Mouse (Mus musculus) layer of hippocampus, adult 2 months (tissue): ENCODE results near the gene Ttyh3. TPM values are rescaled to one million over a fixed set of nuclear protein-coding genes. Genes with fewer than 3 reads are reported as not detected.

Source experiments
- DNase-seq, 2 experiments: peaks; one replicate each; pipeline ENCODE4 v3.0.0; 2022; ENCODE audit warnings: low spot score in 2 of 2
- H3K27ac ChIP-seq: fragments of 200-600 bp; 2 replicates; pipeline ENCODE4 v1.8.1; 2022
- H3K4me3 ChIP-seq: fragments of 200-600 bp; 2 replicates; pipeline ENCODE4 v1.8.1; 2022; ENCODE audit warnings: mild to moderate bottlenecking
- CTCF ChIP-seq: fragments of 200-600 bp; conservative IDR thresholded peaks from 2 replicates; pipeline ENCODE4 v1.8.1; 2022; ENCODE audit warnings: antibody characterized with exemption, mild to moderate bottlenecking, moderate library complexity
- total RNA-seq, 2 experiments: library from RNA; stranded (reverse); gene quantifications; 2 replicates each; pipeline ENCODE4 v1.2.3; 2021

Ttyh3 gene
- total RNA-seq, 2 experiments from 2014 or later = 187 to 201 TPM

DNA sequence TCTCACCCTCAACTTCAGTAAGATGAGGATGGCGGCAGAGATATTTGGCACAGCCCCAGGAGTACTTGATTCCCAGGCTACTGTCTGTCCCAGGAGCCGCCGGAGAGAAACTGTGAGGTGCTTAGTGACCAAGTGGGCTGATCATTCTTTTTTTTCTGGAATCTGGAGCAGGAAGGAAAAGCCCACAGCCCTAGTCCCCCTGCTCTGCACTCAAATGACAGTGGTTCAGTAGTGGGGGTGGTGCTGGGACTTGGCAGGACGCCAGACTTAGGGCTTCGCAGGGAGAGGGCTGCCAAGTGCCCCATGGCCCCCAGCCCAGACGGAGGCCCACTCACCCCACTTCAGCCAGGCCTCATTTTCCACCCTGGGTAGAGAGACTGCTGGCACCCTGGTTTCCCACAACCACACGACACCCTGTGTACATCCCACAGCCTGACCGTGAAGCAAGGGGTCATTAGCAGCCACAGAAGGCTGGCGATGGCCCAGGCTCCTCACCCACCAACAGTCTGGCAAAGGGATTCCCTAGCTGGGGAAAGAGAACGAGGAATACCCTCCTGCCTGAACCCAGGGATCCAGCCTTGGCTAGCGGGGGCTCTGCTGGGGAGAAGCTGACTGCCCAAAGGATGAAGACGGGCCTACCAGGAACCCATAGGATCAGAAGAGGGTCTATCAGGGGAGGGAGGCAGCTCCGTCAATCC is 861 bp downstream of the Ttyh3 start:
- no peak for TF ChIP-seq CTCF
- H3K27ac ChIP-seq = peak overlapping the region; percentile 100
- DNase-seq = peak; percentile 60 to 64
- peak overlapping the region; percentile 99 for H3K4me3 ChIP-seq

DNA sequence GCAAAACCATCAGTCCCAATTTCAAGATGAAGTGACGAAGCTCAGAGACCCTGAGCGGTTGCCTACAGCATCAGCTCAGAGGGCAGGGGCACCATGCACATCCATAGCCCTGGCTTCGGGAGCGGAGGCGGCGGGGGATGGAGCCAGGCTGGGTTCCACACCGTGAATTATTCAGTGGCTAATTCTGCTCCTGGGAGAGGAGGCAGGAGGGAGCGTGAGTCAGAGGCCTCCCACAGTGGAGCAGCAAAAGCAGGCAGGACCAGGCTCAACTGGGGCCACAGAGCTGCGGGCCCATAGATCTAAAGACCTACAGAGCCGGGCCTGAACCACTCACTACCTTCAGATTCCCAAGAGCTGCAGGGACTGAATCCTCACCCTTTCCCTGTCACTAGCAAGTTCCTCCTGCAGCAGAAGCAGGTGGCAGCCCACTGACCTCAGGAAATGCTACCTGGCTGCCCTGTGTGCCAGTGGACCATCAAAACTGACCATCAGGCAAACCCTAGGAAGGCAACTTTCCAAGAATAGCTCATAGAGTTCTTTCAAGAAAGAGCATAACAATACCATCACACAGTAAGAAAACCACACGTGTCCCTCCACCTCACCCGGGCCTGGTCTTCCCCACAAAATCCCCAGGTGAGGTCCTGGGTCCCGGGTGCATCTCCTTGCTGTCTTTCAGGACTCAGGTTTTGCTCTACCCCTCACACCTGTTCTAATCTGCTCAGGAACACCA is 1.6 kb downstream of the Ttyh3 start:
- peak overlapping the region; percentile 99 for H3K4me3 ChIP-seq
- peak; percentile 62 to 65 for DNase-seq

DNA sequence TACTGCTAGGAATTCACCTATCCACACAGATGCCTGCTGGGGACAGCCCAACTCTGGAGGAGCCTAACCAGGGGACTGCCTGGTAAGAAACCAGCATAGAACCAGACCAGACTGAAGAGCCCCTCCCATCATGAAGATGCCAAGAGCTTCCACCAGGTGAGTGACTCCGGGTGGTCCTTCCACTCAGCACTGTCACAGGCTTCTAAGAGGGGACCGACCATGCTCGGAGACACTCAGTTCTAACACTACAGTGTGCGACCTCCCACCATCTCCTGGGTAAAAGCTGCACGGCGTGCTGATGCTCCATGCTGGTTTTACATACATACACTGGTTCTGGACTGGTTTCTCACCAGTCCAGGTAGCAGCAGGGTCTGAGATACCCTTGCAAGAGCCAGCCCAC is 2.7 kb downstream of the Ttyh3 start:
- TF ChIP-seq CTCF = peak; percentile 13; the same call in 1 of the 2 replicates
- no peak for DNase-seq
- H3K4me3 ChIP-seq = peak overlapping the region; percentile 99
- peak overlapping the region; percentile 100 for H3K27ac ChIP-seq

More for the DNA sequence above, 1.6 kb downstream of the Ttyh3 start:
- H3K27ac ChIP-seq = peak overlapping the region; percentile 100
- no peak for TF ChIP-seq CTCF

DNA sequence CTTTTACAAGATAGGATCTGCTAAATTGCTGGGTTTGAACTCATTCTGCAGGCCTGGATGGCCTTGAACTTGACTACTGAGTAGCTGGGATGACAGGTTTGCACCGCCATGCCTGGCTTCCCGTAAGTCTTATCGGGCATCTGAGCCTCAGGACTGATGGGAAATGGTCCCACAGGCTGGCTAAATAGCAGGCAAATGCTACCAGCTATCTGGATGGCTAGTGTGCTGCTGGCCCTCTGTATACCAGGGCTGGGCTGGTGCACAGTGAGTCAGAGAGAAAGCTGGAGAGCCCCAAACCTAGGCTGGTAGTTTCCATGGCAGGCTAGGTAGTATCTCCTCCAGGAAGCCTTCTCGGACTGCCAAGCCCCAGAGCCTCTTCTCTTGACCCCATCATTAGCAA is 3.4 kb downstream of the Ttyh3 start:
- Histone ChIP-seq H3K27ac (peak overlapping the region; percentile 100), H3K4me3 (peak overlapping the region; percentile 99)
- TF ChIP-seq CTCF = no peak
- DNase-seq = no peak

DNA sequence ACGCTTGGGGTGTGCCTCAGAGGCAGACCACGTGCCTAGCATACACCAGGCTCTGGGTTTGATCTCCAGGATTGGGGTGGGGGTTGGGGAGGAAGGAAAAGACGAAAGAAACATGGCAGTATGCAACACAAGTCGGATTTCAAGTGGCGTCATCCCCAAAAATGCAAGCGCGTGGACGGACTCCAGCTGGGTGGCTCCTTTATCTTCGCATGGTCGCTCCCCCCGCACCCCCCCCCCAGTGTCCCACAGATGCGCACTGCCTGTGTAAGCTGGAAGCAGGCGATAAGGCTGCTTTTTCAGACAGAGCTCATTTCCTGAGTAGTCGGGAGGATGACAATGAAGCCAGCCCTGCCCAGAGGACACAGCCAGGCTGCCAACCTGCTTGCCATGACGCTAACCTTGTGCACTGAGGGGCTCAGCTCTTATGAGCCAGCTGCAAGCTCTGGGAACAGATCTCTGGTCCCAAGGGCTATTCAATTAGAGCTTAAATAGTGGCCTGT is 4.1 kb downstream of the Ttyh3 start:
- Histone ChIP-seq H3K27ac (peak overlapping the region; percentile 100), H3K4me3 (peak overlapping the region; percentile 99; the same call in 1 of the 2 replicates)
- no peak for DNase-seq
- no peak for TF ChIP-seq CTCF

DNA sequence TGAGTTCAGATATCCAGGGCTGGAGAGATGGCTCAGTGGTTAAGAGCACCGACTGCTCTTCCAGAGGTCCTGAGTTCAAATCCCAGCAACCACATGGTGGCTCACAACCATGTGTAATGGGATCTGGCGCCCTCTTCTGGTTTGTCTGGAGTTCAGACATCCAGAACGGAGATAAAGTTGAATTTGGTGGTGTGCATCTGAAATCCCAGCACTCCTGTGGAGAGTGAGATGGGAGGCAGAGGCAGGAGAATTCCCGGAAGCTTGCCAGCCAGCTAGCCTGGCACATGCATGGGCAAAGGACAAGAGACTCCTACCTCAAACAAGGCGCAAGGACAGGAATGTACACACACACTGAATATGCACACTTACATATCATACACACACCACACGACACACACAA is 4.6 kb downstream of the Ttyh3 start:
- H3K27ac ChIP-seq = peak overlapping the region; percentile 100; the same call in 1 of the 2 replicates
- DNase-seq = no peak
- H3K4me3 ChIP-seq = no peak overlapping the region
- TF ChIP-seq CTCF = peak; percentile 61

DNA sequence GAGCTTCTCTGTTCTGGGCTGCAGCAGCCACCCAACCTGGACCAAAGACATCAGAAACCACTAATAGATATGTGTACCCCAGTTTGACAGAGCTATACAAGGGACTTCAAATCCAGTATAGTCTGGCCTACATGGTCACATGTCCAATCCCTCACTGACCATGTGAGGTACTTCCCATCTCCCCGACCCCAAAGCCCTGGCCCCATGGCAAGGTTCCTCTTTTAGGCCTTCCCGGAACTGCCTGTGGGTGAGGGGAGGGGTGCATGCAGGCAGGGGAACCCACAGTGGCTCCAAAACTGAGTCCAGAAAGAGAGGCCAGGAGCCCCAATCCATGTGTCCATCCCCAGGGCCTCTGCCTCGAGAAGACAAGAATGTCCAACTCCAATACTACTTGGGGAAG is 6.8 kb downstream of the Ttyh3 start:
- DNase-seq = no peak
- H3K27ac ChIP-seq = peak overlapping the region; percentile 80
- no peak for TF ChIP-seq CTCF
- H3K4me3 ChIP-seq = no peak overlapping the region

DNA sequence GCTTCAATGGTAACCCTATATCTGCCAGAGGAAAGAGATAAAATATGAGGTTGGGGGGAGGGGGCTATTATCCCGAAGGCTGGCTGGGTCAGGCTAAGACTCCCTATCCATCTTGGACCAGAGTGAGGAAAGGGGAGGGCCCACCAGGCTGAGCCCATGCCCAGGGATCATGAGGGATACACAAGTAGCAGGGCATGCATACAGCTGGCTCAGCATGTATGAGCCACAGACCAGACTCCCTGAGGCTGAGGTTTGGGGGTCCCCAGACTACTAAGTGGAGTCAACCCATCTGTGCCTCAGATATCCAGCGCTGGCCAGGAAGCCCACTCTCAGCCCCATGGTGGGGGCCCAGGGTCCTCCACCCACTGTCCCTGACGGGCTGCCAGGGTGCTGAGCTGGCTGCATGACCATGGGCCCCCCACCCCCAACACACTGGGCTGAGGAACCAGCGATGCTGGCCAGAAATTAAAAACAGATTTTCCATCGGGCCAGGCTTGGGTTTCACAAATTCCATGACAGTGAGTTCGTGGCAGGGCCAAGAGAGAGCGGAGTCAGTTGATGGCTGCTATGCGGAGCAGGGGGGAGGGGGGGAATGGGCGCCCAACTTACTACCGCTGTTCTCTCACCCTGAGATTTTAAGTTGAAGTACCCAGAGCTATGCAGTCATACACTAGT is 7.4 kb downstream of the Ttyh3 start:
- no peak for TF ChIP-seq CTCF
- DNase-seq = no peak
- peak overlapping the region; percentile 80 for H3K27ac ChIP-seq

DNA sequence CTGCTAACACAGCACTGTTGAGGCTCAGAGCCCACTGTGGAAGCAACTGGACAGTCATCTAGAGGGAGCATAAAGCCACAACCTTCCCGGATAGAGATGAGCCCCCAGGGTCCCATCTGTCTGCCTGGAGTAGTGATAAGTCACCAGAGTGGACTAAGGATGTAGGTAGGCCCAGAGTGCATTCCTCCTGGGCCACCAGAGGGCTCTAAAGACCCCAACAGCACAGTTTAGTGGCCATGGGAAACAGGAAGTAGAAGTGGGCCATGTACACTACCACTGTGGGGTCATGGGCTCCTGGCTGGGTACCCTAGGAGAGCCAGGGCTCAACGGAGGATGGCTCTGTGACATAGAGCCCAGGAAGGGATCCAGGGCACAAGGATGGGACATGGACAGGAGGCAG is 8.0 kb downstream of the Ttyh3 start:
- H3K27ac ChIP-seq = peak overlapping the region; percentile 80
- peak; percentile 53 for TF ChIP-seq CTCF
- no peak for DNase-seq
- no peak overlapping the region for H3K4me3 ChIP-seq

More for the DNA sequence above, 7.4 kb downstream of the Ttyh3 start:
- H3K4me3 ChIP-seq = no peak overlapping the region

DNA sequence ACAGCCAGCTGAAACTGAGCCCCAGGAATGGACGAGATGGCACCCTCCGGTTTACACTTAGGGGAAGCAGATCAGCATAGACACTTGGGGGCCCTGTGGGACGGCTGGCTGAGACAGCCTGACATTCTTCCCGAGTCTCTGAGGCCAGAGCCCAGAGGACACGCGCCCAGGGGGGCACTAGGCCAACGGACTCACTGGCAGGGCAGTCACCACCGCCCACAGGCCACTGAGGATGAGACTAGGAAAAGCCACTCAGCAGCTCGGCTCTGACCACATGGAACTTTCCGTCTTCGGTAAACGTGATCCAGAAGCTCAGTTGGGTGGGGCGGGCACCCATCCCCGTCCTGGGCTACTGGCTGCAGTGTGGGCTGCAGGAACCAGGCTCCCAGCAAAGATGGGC is 9.0 kb downstream of the Ttyh3 start:
- H3K27ac ChIP-seq = peak overlapping the region; percentile 80; the same call in 1 of the 2 replicates
- DNase-seq = no peak
- no peak for TF ChIP-seq CTCF
- no peak overlapping the region for H3K4me3 ChIP-seq

DNA sequence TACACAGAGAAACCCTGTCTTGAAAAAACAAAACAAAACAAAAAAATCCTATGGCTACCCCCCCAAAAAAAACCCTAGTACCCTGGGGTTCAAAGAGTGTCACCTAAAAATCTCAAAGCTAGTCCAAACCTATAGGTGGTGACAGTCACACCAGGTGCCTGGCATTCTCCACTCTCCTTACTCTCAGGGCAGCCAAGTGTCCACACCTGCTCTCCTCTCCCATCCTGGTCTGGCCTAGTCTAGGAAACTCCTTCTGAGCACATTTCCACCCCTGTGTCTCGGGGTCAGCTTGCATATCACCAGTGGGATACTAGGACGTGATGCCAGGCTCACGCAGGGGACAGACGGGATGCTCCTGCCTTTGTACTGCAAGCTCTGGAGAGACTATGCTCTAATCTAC is 9.5 kb downstream of the Ttyh3 start:
- DNase-seq = no peak
- no peak for TF ChIP-seq CTCF
- no peak overlapping the region for H3K4me3 ChIP-seq
- peak overlapping the region; percentile 80; the same call in 1 of the 2 replicates for H3K27ac ChIP-seq

DNA sequence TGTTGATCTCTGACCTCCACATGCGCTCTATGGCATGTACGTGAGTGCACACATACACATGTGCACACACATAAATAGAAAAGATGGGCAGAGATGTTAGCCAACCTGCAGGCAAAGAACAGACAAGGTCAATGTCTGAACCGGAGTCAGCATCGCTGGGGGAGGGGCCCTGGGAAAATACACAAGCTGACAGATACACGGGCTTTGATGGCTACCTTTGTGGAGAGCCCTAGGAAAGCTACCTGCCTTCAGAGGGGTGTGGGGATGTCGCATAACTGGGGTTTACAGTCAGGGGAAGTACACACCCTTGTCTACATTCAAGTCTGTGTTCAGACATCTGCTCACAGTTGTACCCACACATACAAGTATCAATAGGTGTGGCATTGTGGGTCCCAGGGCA is 10.3 kb downstream of the Ttyh3 start:
- no peak for DNase-seq
- Histone ChIP-seq H3K4me3 (no peak overlapping the region), H3K27ac (peak overlapping the region; percentile 81; the same call in 1 of the 2 replicates)
- TF ChIP-seq CTCF = no peak

DNA sequence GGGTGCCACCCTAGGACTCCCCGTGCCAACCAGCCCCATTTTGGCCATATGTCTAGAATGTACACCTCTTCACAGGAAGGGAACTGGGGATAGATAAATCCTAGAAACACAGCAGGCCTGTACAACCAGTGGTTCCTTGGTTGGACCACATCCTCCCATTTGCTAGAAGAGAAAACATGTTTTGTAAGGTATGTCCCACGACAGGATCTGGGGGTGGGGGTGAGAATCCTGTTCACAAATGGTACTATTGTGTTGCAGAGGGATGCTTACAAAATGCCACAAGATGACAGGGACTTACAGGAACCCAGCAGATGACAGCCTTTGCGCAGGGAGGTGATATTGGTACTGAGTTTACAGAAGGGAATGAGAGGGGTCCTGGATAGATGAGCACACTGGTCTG is 10.8 kb downstream of the Ttyh3 start:
- H3K27ac ChIP-seq = peak overlapping the region; percentile 81
- no peak overlapping the region for H3K4me3 ChIP-seq
- no peak for TF ChIP-seq CTCF
- no peak for DNase-seq
